Mouse (Mus musculus): ENCODE results near the gene Otx2.
"Not testable (repeated sequence)": the region's sequence is repeated elsewhere in the genome, so short reads cannot be mapped to it uniquely, and the experiment has no call there.

The Otx2 gene

GRCm38 (mm10) chr14:48653676-48654510 lies 19.7 kb downstream of the Otx2 start:
- no peak for DNase-seq (ENCODE audit: low spot score in 2 of 2)

DNA sequence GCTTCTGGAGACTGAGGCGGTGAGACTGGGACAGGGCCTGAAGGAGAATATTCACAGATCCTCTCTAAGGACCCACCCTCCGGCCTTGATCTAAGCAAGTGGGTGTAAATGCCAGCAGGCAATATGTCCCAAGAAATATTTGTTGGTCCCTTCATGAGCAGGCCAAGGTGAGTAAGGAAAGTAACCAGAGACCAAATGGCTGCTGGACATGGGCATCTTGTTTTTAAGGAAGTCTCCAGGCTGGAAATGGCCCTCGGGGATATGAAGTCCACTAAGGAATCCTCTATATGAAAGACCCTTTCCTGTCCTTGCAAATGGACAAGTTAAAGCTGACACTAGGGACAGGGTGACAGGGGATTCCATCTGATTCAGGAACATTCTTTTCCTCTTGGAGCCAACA lies 20.5 kb downstream of the Otx2 start:
- DNase-seq (ENCODE audit: low spot score in 2 of 2): no peak

DNA sequence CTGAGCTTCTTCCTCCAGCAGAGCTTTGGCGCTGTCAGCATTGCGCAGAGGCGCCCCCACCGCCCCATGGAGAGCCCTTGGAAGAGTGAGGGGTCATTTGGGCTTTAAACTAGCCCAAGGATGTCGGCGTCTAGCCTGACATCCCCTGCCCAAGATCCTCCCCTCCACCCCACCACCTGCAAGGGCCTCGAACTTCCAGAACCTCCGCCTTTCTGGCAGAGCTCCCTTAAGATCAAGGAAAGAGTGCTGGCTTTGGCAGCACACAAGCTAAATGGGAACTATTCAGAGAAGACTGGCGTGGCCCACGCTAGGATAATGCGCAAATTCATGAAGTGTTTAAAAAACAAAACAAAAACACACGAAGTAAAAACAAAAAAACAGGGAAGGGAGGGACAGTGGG lies 21.4 kb downstream of the Otx2 start:
- no peak for DNase-seq (ENCODE audit: low spot score in 2 of 2)

GRCm38 (mm10) chr14:48651471-48652211 lies 22.0 kb downstream of the Otx2 start:
- no peak for DNase-seq (ENCODE audit: low spot score in 2 of 2)

- no peak for DNase-seq (ENCODE audit: low spot score in 2 of 2)
Measured at GRCm38 (mm10) chr14:48641462-48642395, 31.9 kb downstream of the Otx2 start.

- DNase-seq (ENCODE audit: low spot score in 2 of 2): no peak
Measured at GRCm38 (mm10) chr14:48633141-48633540, 40.5 kb downstream of the Otx2 start.

- no peak for DNase-seq (ENCODE audit: low spot score in 2 of 2)
Measured at GRCm38 (mm10) chr14:48632335-48632734, 41.3 kb downstream of the Otx2 start.

DNA sequence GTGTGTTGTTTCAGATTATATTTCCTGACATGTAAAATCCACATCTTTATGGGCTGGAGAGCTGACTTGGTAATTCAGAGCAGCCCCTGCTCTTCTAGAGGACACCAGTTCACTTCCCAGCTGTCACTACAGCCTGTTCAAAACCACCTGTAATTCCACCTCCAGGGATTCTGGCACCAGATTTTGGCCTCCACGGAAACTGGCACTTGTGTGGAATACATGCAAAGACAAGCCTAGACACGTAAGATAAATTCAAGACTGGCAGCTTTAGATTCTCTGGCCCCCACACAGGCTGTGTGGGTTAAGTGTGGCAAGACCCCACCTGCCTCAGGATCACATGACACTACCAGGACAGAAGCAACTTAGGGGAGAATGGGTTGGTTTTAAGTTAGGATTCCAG lies 42.1 kb downstream of the Otx2 start:
- no peak for DNase-seq (ENCODE audit: low spot score in 2 of 2)

GRCm38 (mm10) chr14:48629404-48629803 lies 44.2 kb downstream of the Otx2 start:
- no peak for DNase-seq (ENCODE audit: low spot score in 2 of 2)

GRCm38 (mm10) chr14:48626271-48626670 lies 47.3 kb downstream of the Otx2 start:
- no peak for DNase-seq (ENCODE audit: low spot score in 2 of 2)

DNA sequence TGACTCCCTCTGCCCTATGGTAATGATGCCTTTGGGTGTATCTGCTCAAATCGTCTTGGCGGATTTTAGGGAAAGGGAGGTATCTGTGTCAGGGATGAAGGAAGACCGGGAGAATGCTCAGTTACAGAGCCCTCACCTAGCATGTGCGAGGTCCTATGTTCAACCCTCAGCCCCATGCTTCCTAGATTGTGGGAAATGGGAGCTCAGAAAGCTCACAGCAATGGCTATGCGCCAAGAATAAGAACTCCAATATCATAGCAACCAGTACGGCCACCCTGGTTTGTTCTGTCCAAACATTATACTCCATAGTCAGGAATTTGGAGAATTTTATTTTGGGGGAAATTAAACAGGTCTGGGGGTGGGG lies 48.3 kb downstream of the Otx2 start:
- no peak for DNase-seq (ENCODE audit: low spot score in 2 of 2)

- DNase-seq (ENCODE audit: low spot score in 2 of 2): no peak
Measured at GRCm38 (mm10) chr14:48624596-48625330, 48.9 kb downstream of the Otx2 start.

DNA sequence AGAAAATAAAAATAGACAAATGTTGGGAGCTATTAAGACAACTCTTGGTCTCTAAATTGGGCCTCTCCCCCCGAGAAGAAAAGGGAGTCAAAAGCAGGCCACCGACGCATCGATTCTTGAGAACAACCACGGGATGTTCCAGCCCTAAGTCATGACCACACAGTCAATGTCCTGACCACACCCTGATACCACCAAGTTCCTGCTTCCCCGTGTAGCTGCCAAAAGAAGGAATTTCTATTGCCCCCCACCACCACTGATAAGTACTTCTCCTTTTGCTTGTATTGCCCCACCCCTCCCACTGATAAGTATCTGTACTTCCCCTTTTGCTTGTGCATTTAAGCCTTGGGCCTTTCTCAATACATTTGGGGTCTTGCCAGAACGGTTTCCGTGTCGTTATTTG lies 50.9 kb downstream of the Otx2 start:
- not testable (repeated sequence) for DNase-seq (ENCODE audit: low spot score in 2 of 2)

DNA sequence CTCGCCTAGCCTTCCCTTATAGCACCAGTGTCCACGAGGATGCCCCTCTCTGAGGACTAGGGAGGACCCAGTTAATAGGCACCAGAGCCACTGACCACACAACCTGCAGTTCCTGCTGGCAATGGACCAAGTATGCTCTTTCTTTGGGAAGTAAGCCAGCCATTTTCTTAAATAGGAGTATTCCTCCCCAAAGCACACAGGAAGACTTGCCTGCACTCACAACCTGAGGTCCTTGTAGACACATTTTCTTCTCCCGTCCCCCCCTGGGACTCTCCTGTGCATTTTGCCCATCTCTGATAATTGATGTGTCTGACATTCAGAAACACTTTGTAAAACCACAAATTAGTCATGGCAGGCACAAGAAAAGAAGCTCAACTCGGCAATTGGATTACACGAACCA lies 57.3 kb downstream of the Otx2 start:
- no peak for DNase-seq (ENCODE audit: low spot score in 2 of 2)

- no peak for DNase-seq (ENCODE audit: low spot score in 2 of 2)
Measured at GRCm38 (mm10) chr14:48608641-48609310, 64.8 kb downstream of the Otx2 start.

Measured in spleen, postnatal 14 days (tissue).